Mouse (Mus musculus) stomach, embryonic 15.5 days (tissue): ENCODE results near the gene Zfp747. TPM values are rescaled to one million over a fixed set of nuclear protein-coding genes. Genes with fewer than 3 reads are reported as not detected.
"Not testable (repeated sequence)": the region's sequence is repeated elsewhere in the genome, so short reads cannot be mapped to it uniquely, and the experiment has no call there.

ENCODE experiments used
- ATAC-seq: fragments of 200-750 bp; cut with Nextera tagmentation; 2 replicates; pipeline ENCODE4 v1.8.0; 2017; ENCODE audit warnings: low read depth, moderate number of reproducible peaks, moderate TSS enrichment; ENCODE audit not compliant: insufficient read depth, low FRiP score
- H3K27ac ChIP-seq: fragments of 300-500 bp; sonication (generic); 2 replicates; pipeline ENCODE4 v1.5.1; 2015; ENCODE audit warnings: mild to moderate bottlenecking, inconsistent platforms
- H3K27me3 ChIP-seq: fragments of 300-500 bp; sonication (generic); replicated peaks from 2 replicates; pipeline ENCODE4 v1.6.1; 2015; ENCODE audit warnings: inconsistent platforms
- H3K36me3 ChIP-seq: fragments of 300-500 bp; sonication (generic); 2 replicates; pipeline ENCODE4 v1.6.1; 2015; ENCODE audit warnings: inconsistent platforms
- H3K4me1 ChIP-seq: fragments of 300-500 bp; sonication (generic); 2 replicates; pipeline ENCODE4 v1.6.1; 2015; ENCODE audit warnings: inconsistent platforms
- H3K4me2 ChIP-seq: fragments of 300-500 bp; sonication (generic); 2 replicates; pipeline ENCODE4 v1.6.1; 2015; ENCODE audit warnings: mild to moderate bottlenecking, inconsistent platforms
- H3K4me3 ChIP-seq: fragments of 300-500 bp; sonication (generic); replicated peaks from 2 replicates; pipeline ENCODE4 v1.5.1; 2015; ENCODE audit warnings: inconsistent platforms
- H3K9ac ChIP-seq: fragments of 300-500 bp; sonication (generic); 2 replicates; pipeline ENCODE4 v1.6.1; 2015; ENCODE audit warnings: inconsistent platforms
- H3K9me3 ChIP-seq: fragments of 300-500 bp; sonication (generic); 2 replicates; pipeline ENCODE4 v1.6.1; 2016; ENCODE audit warnings: inconsistent platforms
- WGBS: fragments of 180-500 bp; shearing (Covaris S2); methylation state at CpG from one replicate; pipeline ENCODE4 v1.1.7; 2015; 5-methylcytosine and 5-hydroxymethylcytosine counted together
- polyA plus RNA-seq: library from polyadenylated mRNA; unstranded; fragments of >200 nt; fragmentation: Nextera tagmentation; extraction: Ambion mirVana; gene quantifications from 2 replicates; pipeline ENCODE4 v1.2.1, GENCODE M21; 2015

Gene Zfp747
- polyA plus RNA-seq, 1 experiment from 2014 or later = 9.0 TPM

DNA sequence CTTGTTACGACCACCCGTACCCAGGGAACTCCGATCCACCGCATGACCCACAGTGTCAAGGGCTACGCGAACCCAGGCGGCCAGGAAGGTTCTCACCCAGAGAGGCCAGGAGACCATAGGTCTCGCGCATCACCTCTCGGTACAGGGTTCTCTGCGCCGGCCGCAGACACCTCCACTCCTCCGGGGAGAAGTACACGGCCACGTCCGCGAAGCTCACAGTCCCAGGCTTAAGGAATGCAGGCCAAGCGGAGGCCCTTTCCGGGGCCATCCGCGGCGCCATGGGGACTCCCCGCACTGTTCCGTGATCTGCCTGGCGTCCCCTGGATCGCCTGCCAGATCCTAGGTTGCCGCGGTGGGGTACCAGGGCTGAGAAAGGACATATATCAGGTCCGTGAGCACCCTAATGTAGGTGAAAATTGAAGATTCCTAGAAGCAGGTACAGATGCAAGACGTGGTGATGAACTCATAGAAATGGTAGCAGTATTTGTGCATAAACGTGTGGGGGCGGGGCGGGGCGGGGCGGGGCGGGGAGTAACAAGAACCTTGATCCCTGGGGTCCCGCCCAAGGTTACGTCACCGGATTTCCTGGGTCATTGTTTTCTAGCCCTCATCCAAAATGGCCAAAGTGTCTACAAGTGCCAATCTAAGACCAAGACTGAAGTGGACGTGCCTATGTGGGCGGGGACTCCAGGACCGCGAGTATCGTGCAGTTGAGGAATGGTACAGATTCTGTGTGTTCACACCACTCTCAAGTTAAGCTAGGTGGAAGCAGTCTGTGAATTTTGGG is 17.5 kb upstream of the Zfp747 start, which contains the start of gene E430018J23Rik:
E430018J23Rik (minus strand) TSS at position 473 of the 787 bp plus-strand sequence.
- no peaks in the 10 kb centered on the region for H3K27me3 ChIP-seq
- peaks cover 8% of the 10 kb centered on the region; the same call in 1 of the 2 replicates for H3K36me3 ChIP-seq
- no peaks in the 10 kb centered on the region for H3K9me3 ChIP-seq
- H3K27ac ChIP-seq = peak within 1 kb of the TSS; percentile 92
- peaks cover 10% of the 10 kb centered on the region; the same call in 1 of the 2 replicates for H3K4me1 ChIP-seq
- H3K4me3 ChIP-seq = peak within 1 kb of the TSS; percentile 72
- WGBS = under 1% methylated on average over 45 of the region's 45 CpGs
- peak within 1 kb of the TSS; percentile 79 for H3K4me2 ChIP-seq
- peak; percentile 91 for ATAC-seq
- peak within 1 kb of the TSS; percentile 71 for H3K9ac ChIP-seq

DNA sequence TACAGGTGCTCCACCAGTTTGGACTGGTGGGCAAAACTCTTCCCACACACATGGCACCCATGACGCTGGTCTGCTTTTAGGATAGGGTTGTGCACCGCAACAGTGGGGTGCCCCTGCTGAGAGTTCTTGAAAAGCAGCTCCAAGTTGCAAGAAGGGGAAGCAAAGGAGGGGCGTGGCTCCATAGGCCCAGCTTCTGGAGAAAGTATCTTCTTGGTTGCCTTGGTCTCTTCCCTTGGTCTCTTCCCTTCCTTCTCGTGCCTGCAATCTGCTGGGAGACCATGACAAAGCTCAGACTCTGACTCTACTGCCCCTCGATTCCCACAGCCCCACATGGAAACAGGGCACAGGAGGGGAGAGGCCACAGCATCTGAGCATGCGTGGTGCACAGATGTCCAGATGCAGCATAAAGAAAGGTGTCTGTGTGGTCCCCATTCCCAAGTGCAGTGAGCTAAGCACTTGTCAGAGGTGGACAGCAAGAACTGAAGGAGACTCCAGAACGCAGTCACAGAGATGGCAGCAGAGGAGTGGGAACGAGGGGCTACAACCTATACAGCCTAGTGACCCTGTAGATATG is 16.5 kb upstream of the Zfp747 start:
- Histone ChIP-seq H3K9me3 (no peaks in the 10 kb centered on the region), H3K4me1 (peaks cover 10% of the 10 kb centered on the region; the same call in 1 of the 2 replicates), H3K27me3 (no peaks in the 10 kb centered on the region), H3K27ac (no peak overlapping the region), H3K36me3 (peaks cover 8% of the 10 kb centered on the region; the same call in 1 of the 2 replicates), H3K4me2 (peak overlapping the region; percentile 79), H3K9ac (peak overlapping the region; percentile 71; the same call in 1 of the 2 replicates), H3K4me3 (peak overlapping the region; percentile 72)
- ATAC-seq = no peak
- WGBS = 79% methylated on average over 8 of the region's 8 CpGs

DNA sequence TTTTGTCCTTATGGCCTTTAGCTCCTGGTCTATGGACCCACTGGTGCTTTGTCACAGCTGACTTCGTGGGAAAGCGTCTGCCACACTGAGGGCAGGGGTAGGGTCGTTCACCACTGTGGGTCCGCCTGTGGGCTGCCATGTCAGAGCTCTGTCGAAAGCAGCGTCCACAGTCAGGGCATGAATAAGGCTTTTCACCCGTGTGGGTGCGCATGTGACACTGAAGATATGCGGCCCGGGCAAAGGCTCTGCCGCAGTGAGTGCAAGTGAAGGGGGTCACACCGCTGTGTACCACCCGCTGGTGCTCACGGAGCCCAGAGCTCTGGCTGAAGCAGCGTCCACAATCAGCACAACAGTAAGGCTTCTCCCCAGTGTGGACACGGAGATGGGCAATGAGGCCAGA is 15.7 kb upstream of the Zfp747 start:
- Histone ChIP-seq H3K9me3 (no peaks in the 10 kb centered on the region), H3K4me2 (no peak overlapping the region), H3K36me3 (peaks cover 8% of the 10 kb centered on the region; the same call in 1 of the 2 replicates), H3K4me1 (peaks cover 10% of the 10 kb centered on the region; the same call in 1 of the 2 replicates), H3K27me3 (no peaks in the 10 kb centered on the region), H3K4me3 (no peak overlapping the region), H3K9ac (no peak overlapping the region), H3K27ac (no peak overlapping the region)
- ATAC-seq = no peak
- 95% methylated on average over 16 of the region's 16 CpGs for WGBS

DNA sequence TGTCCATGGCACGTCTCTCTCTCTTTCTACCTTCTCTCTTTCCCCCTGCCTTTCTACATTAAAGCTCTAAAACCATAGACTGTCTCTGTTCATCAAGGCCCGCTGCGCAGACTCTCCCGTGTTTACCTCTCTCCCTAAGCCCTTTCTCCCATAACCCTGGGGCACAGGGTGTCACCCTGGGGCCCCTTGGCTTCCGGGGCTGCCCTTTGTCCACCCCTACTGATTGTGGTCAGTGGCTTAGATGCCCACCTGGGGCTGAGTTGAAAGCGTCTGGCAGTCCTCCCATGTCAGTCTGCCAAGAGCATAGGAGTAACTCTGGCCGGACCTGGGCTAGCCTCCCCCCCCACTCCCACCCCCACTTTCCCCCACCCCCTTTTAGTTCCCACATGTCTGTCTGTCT is 14.5 kb upstream of the Zfp747 start:
- peaks cover 8% of the 10 kb centered on the region; the same call in 1 of the 2 replicates for H3K36me3 ChIP-seq
- H3K27me3 ChIP-seq = no peaks in the 10 kb centered on the region
- ATAC-seq = no peak
- no peak overlapping the region for H3K27ac ChIP-seq
- H3K4me2 ChIP-seq = no peak overlapping the region
- WGBS = 74% methylated on average over 7 of the region's 7 CpGs
- H3K4me3 ChIP-seq = no peak overlapping the region
- H3K9ac ChIP-seq = no peak overlapping the region
- no peaks in the 10 kb centered on the region for H3K9me3 ChIP-seq
- peaks cover 10% of the 10 kb centered on the region; the same call in 1 of the 2 replicates for H3K4me1 ChIP-seq

DNA sequence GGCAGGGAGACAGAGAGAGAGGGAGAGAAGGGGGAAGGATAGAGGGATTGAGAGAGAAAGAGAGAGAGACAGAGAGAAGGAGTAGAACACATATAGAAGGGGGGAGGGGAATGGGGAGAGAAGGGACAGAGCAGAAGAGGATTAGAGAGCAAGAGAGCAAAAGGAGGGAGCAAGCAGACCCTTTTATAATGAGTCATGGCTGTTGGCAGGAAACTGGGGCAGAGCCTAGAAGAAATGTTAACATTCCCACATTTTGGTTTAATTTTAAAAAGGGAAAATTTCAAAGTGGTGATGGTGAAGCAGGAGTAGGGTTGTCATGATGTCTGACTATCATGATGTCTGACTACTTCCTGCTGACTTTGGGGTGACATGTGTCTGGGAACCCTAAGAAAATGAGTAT is 12.4 kb upstream of the Zfp747 start:
- H3K9me3 ChIP-seq, H3K4me1 ChIP-seq, H3K27ac ChIP-seq, H3K4me2 ChIP-seq, H3K27me3 ChIP-seq, H3K4me3 ChIP-seq, H3K9ac ChIP-seq, ATAC-seq: not testable (repeated sequence)
- peaks cover 16% of the 10 kb centered on the region for H3K36me3 ChIP-seq

DNA sequence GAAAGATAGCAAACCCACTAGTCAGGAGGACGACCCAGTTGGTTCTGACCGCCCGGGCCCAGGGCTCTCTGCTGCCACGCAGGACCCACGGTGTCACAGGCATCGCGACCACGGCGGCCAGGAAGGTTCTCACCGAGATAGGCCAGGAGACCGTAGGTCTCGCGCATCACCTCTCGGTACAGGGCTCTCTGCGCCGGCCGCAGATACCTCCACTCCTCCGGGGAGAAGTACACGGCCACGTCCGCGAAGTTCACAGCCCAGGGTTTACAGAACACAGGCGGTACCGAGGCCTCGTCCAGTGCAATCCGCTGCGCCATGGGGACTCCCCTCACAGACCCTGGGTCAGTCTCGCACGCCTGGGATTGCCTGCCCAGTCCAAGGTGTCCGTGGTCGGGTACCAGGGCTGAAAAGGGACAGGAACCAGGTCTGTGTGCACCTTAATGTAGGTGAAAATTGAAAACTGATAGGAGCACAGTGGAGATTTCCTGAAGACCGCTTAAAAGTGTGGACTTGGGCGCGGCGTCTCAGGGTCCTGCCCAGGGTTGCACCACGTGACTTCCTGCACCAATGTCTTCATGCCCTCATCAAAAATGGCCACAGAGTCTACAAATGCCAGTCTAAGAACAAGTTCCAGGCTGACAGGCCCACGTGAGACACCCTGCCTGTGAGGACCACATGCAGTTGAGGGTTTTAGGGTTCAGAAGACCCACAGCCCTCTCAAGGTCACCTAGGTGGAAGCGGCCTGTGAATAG is 11.0 kb upstream of the Zfp747 start, which contains the start of gene 9130019O22Rik:
9130019O22Rik (minus strand) TSS at position 526 of the 752 bp plus-strand sequence.
- peak within 1 kb of the TSS; percentile 65; the same call in 1 of the 2 replicates for H3K27ac ChIP-seq
- H3K4me1 ChIP-seq = no peaks in the 10 kb centered on the region
- H3K4me2 ChIP-seq = peak within 1 kb of the TSS; percentile 73
- H3K9ac ChIP-seq = peak within 1 kb of the TSS; percentile 61
- H3K9me3 ChIP-seq = no peaks in the 10 kb centered on the region
- no peaks in the 10 kb centered on the region for H3K27me3 ChIP-seq
- ATAC-seq = peak; percentile 81
- 12% methylated on average over 38 of the region's 38 CpGs for WGBS
- H3K4me3 ChIP-seq = peak within 1 kb of the TSS; percentile 60
- H3K36me3 ChIP-seq = peaks cover 13% of the 10 kb centered on the region

DNA sequence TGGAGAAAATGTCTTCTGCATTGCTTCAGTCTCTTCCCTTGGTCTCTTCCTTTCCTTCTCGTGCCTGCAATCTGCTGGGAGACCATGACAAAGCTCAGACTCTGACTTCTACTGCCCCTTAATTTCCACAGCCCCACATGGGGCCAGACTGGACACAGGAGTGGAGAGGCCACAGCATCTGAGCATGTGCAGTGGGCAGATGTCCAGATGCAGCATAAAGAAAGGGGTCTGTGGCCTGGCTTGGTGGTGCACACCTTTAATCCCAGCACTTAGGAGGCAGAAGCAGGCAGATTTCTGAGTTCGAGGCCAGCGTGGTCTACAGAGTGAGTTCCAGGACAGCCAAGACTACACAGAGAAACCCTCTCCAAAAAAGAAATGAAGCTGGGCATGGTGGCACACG is 9.7 kb upstream of the Zfp747 start:
- H3K9me3 ChIP-seq, H3K4me3 ChIP-seq, H3K9ac ChIP-seq, H3K27me3 ChIP-seq, H3K36me3 ChIP-seq, H3K4me1 ChIP-seq, H3K4me2 ChIP-seq, H3K27ac ChIP-seq, ATAC-seq: not testable (repeated sequence)
- 88% methylated on average over 4 of the region's 4 CpGs for WGBS

DNA sequence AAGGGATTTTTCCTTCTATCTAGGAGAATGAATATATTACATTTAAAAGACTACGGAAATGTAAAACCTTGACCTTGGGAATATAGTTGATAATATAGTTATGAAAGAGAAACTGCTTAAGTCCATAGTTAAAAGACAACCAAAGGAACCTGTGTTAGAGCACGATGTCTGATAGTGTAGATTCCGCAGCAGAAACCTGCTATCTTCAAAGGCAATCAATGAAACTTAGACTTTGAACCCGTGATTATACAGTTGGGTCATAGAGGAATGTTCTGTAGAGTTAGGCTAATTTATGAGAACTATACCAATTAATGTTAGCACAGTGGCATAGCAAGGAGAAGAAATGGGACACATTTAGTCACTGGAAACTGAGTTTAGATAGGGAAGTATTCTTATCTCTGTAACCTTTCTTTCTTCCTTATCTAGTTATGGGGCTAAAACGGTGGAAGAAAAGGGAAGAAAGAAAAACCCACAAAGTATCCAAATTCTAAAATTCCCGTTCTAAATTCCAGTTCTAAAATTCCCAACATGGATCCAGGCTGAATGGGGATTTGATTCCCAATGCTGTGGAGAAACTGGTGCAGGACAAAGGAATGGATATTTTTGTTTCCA is 2.6 kb upstream of the Zfp747 start:
- no peak for ATAC-seq
- H3K27ac ChIP-seq = no peak overlapping the region

DNA sequence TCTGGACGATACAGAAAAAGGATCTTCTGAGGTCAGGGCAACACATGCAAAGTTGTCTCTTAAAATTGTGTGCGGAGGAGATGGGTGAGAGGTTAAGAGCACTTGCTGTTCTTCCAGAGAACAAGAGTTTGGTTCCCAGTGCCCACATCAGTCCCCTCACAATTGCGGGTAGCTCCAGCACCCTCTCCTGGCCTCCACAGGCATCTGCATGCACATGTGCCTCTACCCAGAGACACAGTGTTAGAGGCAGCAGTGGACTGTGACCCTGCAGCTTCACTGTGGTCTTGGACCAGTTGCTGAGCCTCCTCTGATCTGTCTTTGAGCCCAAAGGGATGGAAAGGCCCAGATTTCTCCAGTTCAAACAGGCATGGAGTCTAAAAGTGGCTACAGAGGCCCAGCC is 4.0 kb downstream of the Zfp747 start:
- H3K36me3 ChIP-seq, H3K9me3 ChIP-seq, H3K4me1 ChIP-seq, H3K4me2 ChIP-seq, H3K9ac ChIP-seq, ATAC-seq, H3K27me3 ChIP-seq, H3K27ac ChIP-seq, H3K4me3 ChIP-seq: not testable (repeated sequence)
- WGBS = 81% methylated on average over 3 of the region's 3 CpGs

More for the DNA sequence above, 2.6 kb upstream of the Zfp747 start:
- Histone ChIP-seq H3K9ac (no peak overlapping the region), H3K4me2 (no peak overlapping the region), H3K4me3 (no peak overlapping the region), H3K36me3 (peaks cover 7% of the 10 kb centered on the region; the same call in 1 of the 2 replicates), H3K9me3 (no peaks in the 10 kb centered on the region), H3K27me3 (no peaks in the 10 kb centered on the region), H3K4me1 (no peaks in the 10 kb centered on the region)
- 53% methylated on average over 6 of the region's 6 CpGs for WGBS

DNA sequence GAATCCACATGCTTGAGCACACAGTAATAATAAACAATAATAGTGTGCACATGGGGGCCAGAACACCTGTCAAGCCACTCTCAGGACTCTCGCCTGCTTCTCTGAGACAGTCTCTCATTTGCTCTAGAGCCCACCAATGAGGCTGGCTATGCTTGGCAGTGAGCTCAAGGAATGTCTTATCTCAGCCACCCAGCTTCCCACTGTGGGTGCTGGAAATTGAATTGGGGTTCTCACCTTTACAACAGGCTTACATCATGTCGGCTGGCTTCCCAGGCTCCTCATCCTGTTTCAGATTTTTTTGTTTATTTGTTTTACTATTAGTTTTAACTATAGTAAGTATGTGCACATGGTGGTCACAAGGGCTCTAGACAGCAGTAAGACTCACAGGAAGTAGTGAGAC is 4.6 kb downstream of the Zfp747 start:
- no peaks in the 10 kb centered on the region for H3K4me1 ChIP-seq
- no peaks in the 10 kb centered on the region for H3K9me3 ChIP-seq
- no peak overlapping the region for H3K9ac ChIP-seq
- H3K4me3 ChIP-seq = no peak overlapping the region
- no peak for ATAC-seq
- H3K4me2 ChIP-seq = no peak overlapping the region
- no peaks in the 10 kb centered on the region for H3K27me3 ChIP-seq
- H3K36me3 ChIP-seq = peaks cover 9% of the 10 kb centered on the region; the same call in 1 of the 2 replicates
- WGBS = 70% methylated on average over 2 of the region's 2 CpGs
- H3K27ac ChIP-seq = no peak overlapping the region

DNA sequence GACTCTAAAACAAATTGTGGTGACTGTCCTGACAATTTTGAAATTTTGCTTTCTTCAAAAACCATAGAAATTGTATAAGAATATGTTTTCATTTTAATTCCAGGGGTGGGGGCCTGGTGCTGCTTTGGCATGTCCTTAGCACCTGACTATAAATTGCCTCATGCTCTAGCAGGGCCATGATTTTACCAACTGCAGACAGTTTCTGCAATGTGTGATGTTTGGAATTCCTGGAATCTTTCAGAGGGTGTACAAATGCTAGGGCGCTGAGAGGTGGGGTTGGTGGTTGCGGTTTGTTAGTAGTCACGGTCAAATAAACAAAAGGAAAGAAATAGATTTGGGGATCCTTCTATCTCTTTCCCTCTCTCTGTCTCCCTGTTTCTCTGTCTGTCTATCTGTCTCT is 9.6 kb downstream of the Zfp747 start:
- no peak for ATAC-seq
- 87% methylated on average over 3 of the region's 3 CpGs for WGBS
- no peak overlapping the region for H3K4me3 ChIP-seq
- no peaks in the 10 kb centered on the region for H3K36me3 ChIP-seq
- H3K27me3 ChIP-seq = 0 out of 2 replicates have a peak, but pooled peaks cover 4% of the 10 kb centered on the region
- H3K4me1 ChIP-seq = peaks cover 6% of the 10 kb centered on the region
- no peak overlapping the region for H3K27ac ChIP-seq
- H3K9ac ChIP-seq = no peak overlapping the region
- H3K9me3 ChIP-seq = no peaks in the 10 kb centered on the region
- H3K4me2 ChIP-seq = no peak overlapping the region
